Mouse (Mus musculus) limb, embryonic 11.5 days (tissue): ENCODE data around the gene D3Ertd254e. TPM values are rescaled to one million over a fixed set of nuclear protein-coding genes. Genes with fewer than 3 reads are reported as not detected.
"Not testable (repeated sequence)": the region's sequence is repeated elsewhere in the genome, so short reads cannot be mapped to it uniquely, and the experiment has no call there.

Experiments
- ATAC-seq: fragments of 200-750 bp; cut with Nextera tagmentation; 2 replicates; pipeline ENCODE4 v1.8.0; 2017; ENCODE audit warnings: low read depth; ENCODE audit not compliant: insufficient number of reproducible peaks, low FRiP score, low TSS enrichment
- DNase-seq: peaks from one replicate; pipeline ENCODE4 v3.0.0-alpha.2; 2015; ENCODE audit warnings: low spot score
- H3K27ac ChIP-seq: fragments of 300-500 bp; sonication (generic); replicated peaks from 2 replicates; pipeline ENCODE4 v1.5.1; 2014; ENCODE audit warnings: low read depth, mild to moderate bottlenecking, low read length
- H3K27me3 ChIP-seq: fragments of 300-500 bp; sonication (generic); 2 replicates; pipeline ENCODE4 v1.6.1; 2014; ENCODE audit warnings: mild to moderate bottlenecking, low read length, mixed read lengths; ENCODE audit not compliant: control insufficient read depth, insufficient read depth
- H3K36me3 ChIP-seq: fragments of 300-500 bp; sonication (generic); 2 replicates; pipeline ENCODE4 v1.6.1; 2014; ENCODE audit warnings: mild to moderate bottlenecking, low read length, moderate library complexity, mixed read lengths; ENCODE audit not compliant: control insufficient read depth, insufficient read depth
- H3K4me1 ChIP-seq: fragments of 300-500 bp; sonication (generic); 2 replicates; pipeline ENCODE4 v1.6.1; 2014; ENCODE audit warnings: low read length, mixed read lengths; ENCODE audit not compliant: control insufficient read depth, insufficient read depth
- H3K4me2 ChIP-seq: fragments of 300-500 bp; sonication (generic); 2 replicates; pipeline ENCODE4 v1.6.1; 2014; ENCODE audit warnings: low read depth, mild to moderate bottlenecking, moderate library complexity; ENCODE audit not compliant: severe bottlenecking
- H3K4me3 ChIP-seq: fragments of 300-500 bp; sonication (generic); 2 replicates; pipeline ENCODE4 v1.5.1; 2014; ENCODE audit warnings: low read depth, low read length
- H3K9ac ChIP-seq: fragments of 300-500 bp; sonication (generic); 2 replicates; pipeline ENCODE4 v1.6.1; 2014; ENCODE audit warnings: mild to moderate bottlenecking, low read length
- H3K9me3 ChIP-seq: fragments of 300-500 bp; sonication (generic); 2 replicates; pipeline ENCODE4 v1.6.1; 2016; ENCODE audit warnings: low read length; ENCODE audit not compliant: control insufficient read depth
- WGBS: fragments of 180-500 bp; shearing (Covaris S2); extraction: QIAGEN DNeasy Blood & Tissue Kit; methylation state at CpG from one replicate; pipeline ENCODE4 v1.1.7; 2014; 5-methylcytosine and 5-hydroxymethylcytosine counted together
- polyA plus RNA-seq: library from polyadenylated mRNA; unstranded; fragments of >200 nt; fragmentation: Nextera tagmentation; extraction: Ambion mirVana; gene quantifications from 2 replicates; pipeline ENCODE4 v1.2.1, GENCODE M21; 2014

The D3Ertd254e gene
- polyA plus RNA-seq: 9.8 and 11.0 TPM in 2 replicates

DNA sequence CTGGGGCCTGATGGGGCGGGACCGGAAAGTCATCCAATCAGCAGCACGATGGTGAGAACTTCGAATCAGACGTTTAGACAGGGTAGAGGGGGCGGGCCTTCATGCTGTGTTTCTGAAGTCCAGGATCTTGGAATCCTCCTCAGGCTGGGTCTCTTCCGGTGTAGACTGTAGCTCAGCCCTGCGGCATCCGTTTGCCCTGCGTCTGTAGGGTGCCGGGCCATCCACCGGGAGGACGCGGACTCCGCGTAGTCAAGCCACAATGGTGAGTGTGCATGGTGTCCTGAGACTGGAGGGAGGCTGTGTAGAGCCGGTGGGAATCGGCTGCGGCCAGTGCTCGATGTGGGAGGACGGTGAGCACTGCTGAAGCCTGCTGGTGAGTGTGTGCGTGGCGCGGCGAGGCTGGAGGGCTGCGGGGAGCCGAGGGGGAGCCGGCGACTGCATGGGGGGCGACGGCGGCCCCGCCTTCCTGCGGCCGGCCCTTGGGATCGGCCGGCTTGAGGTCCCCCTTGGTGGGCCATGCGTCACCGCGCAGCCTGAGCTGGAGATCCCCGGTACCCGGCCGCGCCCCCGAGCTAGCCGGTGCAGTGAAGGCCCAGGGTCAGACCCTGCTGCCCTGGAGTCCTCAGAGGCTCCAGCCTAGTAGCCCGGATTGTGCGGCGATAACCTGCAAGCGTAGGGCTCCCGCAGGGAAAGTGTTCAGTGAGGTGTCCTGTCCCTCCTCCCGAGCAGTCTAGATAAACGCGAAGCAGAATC lies at the start of gene D3Ertd254e:
TSS of gene D3Ertd254e (plus strand) at position 84 of the 753 bp plus-strand sequence.
- peak; percentile 100 for ATAC-seq
- H3K9ac ChIP-seq: peak within 1 kb of the TSS; percentile 78
- H3K4me2 ChIP-seq: peak within 1 kb of the TSS; percentile 62
- under 1% methylated on average over 50 of the region's 54 CpGs for WGBS
- H3K4me3 ChIP-seq: peak within 1 kb of the TSS; percentile 59
- no peaks in the 10 kb centered on the region; the same call in 1 of the 2 replicates for H3K4me1 ChIP-seq
- no peaks in the 10 kb centered on the region for H3K27me3 ChIP-seq
- peak within 1 kb of the TSS; percentile 17; the same call in 1 of the 2 replicates for H3K27ac ChIP-seq
- H3K9me3 ChIP-seq: no peaks in the 10 kb centered on the region
- DNase-seq: peak; percentile 87
- H3K36me3 ChIP-seq: no peaks in the 10 kb centered on the region

DNA sequence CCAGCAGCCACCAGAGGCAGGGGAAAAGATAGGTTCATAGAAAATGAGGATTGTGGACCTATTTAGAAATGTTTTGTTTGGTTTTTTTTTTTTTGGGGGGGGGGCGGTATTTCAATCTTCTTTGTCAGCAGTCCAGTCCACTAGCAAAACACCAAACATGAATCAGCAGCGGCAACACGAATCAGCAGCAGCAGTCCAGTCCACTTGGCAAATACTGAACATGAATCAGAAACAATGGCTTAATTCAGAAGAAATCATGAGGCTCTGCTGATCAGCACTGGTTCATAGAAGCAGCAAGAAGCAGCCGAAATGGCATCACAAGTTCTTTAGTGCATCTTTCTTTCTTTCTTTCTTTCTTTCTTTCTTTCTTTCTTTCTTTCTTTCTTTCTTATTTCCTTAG lies 34.7 kb upstream of the D3Ertd254e start:
- no peaks in the 10 kb centered on the region for H3K27me3 ChIP-seq
- ATAC-seq: no peak
- H3K27ac ChIP-seq: no peak overlapping the region
- no peak for DNase-seq
- no peak overlapping the region for H3K4me2 ChIP-seq
- 91% methylated on average over 4 of the region's 4 CpGs for WGBS
- no peaks in the 10 kb centered on the region for H3K4me1 ChIP-seq
- H3K36me3 ChIP-seq: no peaks in the 10 kb centered on the region
- no peaks in the 10 kb centered on the region for H3K9me3 ChIP-seq
- H3K4me3 ChIP-seq: no peak overlapping the region
- no peak overlapping the region for H3K9ac ChIP-seq

DNA sequence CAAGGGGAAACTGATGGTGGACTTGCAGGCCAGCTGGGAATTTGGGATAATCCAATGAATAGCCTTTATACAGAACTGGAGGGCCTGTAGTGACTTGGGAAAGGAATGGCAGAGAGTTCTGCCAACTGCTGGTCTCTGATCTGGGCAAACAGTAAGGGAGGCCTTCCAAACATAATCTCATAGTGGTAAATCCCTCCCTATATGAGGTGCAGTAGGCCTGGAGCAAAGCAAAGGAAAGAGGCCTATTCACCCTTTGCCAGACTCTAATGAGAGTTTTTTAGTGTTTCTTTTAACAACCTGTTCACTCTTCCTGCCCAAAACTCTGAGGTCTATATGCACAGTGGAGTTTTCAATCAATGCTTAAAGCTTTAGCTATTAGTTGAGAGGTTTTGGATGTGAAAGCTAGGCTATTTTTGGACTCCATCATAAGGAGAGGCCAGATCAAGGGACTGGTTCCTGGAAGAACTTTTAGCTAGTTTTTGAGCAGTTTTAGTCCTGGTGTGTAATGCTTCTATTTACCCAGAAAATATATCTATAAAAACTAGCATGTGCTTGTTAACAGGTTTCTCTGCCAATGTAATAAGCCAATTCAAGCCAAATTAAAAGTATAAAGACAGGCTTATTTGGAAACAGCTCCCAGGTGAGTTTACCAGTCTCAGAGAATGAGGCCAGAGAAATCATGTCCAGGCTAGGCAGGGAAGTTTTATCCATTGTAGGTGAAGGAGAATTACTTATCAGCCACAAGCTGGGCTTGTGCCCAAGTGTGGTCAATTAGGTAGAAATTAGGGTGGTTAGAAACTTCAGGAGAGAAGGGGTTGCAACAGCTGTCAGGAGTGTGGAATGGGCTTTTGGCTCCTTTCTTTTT lies 30.9 kb upstream of the D3Ertd254e start:
- no peak overlapping the region for H3K27ac ChIP-seq
- ATAC-seq: no peak

DNA sequence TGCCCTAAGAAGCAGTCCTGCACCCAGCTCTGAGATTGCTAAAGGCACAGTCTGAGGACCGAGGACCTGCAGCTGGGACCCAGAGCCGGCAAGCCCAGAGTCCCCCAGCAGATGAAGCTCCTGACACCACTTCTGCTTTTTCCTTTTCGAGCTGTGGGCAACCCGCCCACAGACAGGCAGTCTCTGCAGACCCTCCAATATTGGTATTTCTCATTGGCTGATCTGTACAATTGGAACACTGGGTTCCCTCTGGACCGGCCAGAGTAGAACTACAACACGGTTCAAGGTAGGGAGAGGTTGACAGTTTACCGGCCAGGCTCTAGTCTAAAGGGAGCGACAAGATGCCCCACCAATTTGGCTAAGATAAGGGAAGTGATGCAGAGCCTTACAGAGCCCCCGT lies 24.6 kb upstream of the D3Ertd254e start:
- WGBS: 93% methylated on average over 9 of the region's 9 CpGs
- DNase-seq, H3K27ac ChIP-seq, ATAC-seq, H3K4me2 ChIP-seq, H3K9me3 ChIP-seq, H3K27me3 ChIP-seq, H3K4me3 ChIP-seq, H3K4me1 ChIP-seq, H3K9ac ChIP-seq, H3K36me3 ChIP-seq: not testable (repeated sequence)

More for the DNA sequence above, 30.9 kb upstream of the D3Ertd254e start:
- H3K4me3 ChIP-seq: no peak overlapping the region
- H3K4me2 ChIP-seq: no peak overlapping the region
- H3K9ac ChIP-seq: no peak overlapping the region
- H3K36me3 ChIP-seq: no peaks in the 10 kb centered on the region
- H3K27me3 ChIP-seq: no peaks in the 10 kb centered on the region
- H3K9me3 ChIP-seq: no peaks in the 10 kb centered on the region
- H3K4me1 ChIP-seq: no peaks in the 10 kb centered on the region
- no peak for DNase-seq

GRCm38 (mm10) chr3:36136152-36136551 lies 14.7 kb upstream of the D3Ertd254e start:
- no peak overlapping the region for H3K9ac ChIP-seq
- no peaks in the 10 kb centered on the region for H3K4me1 ChIP-seq
- no peaks in the 10 kb centered on the region for H3K27me3 ChIP-seq
- ATAC-seq (no peak), DNase-seq (no peak)
- H3K9me3 ChIP-seq: no peaks in the 10 kb centered on the region
- no peak overlapping the region for H3K4me3 ChIP-seq
- no peak overlapping the region for H3K4me2 ChIP-seq
- H3K27ac ChIP-seq: no peak overlapping the region
- no peaks in the 10 kb centered on the region for H3K36me3 ChIP-seq

DNA sequence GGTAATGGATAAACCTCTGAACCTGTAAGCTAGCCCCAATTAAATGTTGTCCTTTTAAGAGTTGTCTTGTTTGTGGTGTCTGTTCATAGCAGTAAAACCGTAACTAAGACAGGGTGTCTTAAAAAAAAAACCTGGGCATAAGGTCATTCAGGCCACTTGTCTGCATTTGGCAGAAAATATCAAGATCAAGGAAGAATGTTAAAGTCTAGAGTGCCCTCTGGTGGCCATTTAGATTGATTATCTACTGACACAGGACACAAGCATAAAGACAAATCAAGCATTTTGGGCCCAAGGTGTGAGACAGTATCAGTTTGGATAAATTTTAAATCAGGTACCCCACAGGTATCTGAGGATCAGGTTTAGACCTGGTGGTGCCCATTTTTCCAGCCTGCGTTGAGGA lies 13.3 kb upstream of the D3Ertd254e start:
- no peaks in the 10 kb centered on the region for H3K36me3 ChIP-seq
- H3K9me3 ChIP-seq: no peaks in the 10 kb centered on the region
- H3K27ac ChIP-seq: no peak overlapping the region
- 49% methylated on average over 2 of the region's 2 CpGs for WGBS
- no peak overlapping the region for H3K9ac ChIP-seq
- no peaks in the 10 kb centered on the region for H3K27me3 ChIP-seq
- no peak overlapping the region for H3K4me3 ChIP-seq
- ATAC-seq (no peak), DNase-seq (no peak)
- H3K4me2 ChIP-seq: no peak overlapping the region
- H3K4me1 ChIP-seq: no peaks in the 10 kb centered on the region

DNA sequence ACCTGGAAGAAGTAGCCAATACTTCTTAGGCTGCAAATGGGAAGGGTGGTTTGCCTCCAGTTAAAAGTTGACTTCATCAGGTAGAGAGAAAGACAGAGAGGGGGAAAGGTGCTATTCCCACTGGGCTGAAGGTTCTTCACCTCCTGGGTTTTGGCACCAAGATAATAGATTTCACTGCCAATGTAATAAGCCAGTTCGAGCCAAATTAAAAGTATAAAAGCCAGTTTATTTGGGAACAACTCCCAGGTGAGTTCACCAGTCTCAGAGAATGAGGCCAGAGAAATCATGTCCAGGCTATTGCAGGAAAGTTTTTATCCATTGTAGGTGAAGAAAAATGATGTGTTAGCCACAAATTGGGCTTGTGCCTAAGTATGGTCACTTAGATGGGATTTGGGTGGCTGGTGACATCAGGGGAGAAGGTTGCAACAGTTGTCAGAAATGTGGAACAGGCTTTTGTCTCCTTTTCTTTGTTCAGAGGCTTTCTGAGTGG lies 12.6 kb upstream of the D3Ertd254e start:
- 83% methylated on average over 1 of the region's 1 CpGs for WGBS
- no peak overlapping the region for H3K4me2 ChIP-seq
- ATAC-seq (no peak), DNase-seq (no peak)
- H3K36me3 ChIP-seq: no peaks in the 10 kb centered on the region
- no peak overlapping the region for H3K4me3 ChIP-seq
- no peaks in the 10 kb centered on the region for H3K9me3 ChIP-seq
- H3K27ac ChIP-seq: no peak overlapping the region
- no peaks in the 10 kb centered on the region for H3K27me3 ChIP-seq
- no peaks in the 10 kb centered on the region for H3K4me1 ChIP-seq
- H3K9ac ChIP-seq: no peak overlapping the region

- Histone ChIP-seq H3K4me2 (no peak overlapping the region), H3K36me3 (no peaks in the 10 kb centered on the region), H3K9ac (no peak overlapping the region), H3K4me1 (no peaks in the 10 kb centered on the region), H3K27ac (no peak overlapping the region), H3K9me3 (no peaks in the 10 kb centered on the region), H3K27me3 (no peaks in the 10 kb centered on the region), H3K4me3 (no peak overlapping the region)
- ATAC-seq (no peak), DNase-seq (no peak)
These were observed 11.8 kb upstream of the D3Ertd254e start for GRCm38 (mm10) chr3:36138996-36139395.
